Mouse (Mus musculus) left cerebral cortex, adult 11 months (tissue): Measurements from ENCODE around the gene Cmtm4.
A peak's percentile ranks its signal among the peaks of the same experiment; 100 is the strongest.

Experiments
- DNase-seq: peaks from one replicate; pipeline ENCODE4 v3.0.0; 2022; ENCODE audit warnings: low spot score

Gene Cmtm4

DNA sequence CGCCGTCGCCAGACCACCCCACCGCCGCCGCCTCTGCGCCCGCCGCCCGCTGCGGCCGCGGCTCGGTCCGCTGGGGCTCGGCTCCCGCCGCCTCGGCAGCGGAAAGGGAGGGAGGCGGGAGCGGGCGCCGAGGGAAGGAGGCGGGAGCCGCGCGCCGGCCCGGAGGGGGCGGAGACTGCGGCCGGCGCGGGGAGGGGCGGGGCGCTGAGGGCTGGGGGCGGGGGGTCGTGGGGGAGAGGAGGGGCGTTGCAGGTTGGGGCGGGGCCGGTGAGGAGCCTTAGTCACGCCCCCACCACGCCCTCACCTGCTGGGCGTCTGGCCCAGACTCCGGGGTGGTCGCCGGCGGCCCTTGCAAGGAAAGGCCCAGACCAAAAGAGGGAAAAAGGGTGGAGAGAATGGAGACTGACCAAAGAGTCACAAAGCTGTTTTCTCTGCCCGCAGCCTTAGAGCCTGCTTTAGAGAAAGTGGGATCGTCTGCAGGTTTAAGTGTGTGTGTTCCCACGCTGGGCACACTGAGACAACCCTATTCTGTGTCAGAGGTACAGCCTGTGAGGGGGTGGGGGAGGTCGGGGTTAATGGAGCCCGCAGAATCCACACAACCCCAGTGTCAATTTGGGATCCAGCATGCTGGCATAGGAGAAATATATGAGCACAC is at the start of gene Cmtm4:
Gene Cmtm4, minus strand, starts transcription at position 105 of the 655 bp plus-strand sequence.
- no peak for DNase-seq

- DNase-seq, result no peak
These were observed 49.6 kb upstream of the Cmtm4 start for GRCm38 (mm10) chr8:104445248-104445647.

GRCm38 (mm10) chr8:104443125-104443679 is 47.6 kb upstream of the Cmtm4 start:
- no peak for DNase-seq

DNA sequence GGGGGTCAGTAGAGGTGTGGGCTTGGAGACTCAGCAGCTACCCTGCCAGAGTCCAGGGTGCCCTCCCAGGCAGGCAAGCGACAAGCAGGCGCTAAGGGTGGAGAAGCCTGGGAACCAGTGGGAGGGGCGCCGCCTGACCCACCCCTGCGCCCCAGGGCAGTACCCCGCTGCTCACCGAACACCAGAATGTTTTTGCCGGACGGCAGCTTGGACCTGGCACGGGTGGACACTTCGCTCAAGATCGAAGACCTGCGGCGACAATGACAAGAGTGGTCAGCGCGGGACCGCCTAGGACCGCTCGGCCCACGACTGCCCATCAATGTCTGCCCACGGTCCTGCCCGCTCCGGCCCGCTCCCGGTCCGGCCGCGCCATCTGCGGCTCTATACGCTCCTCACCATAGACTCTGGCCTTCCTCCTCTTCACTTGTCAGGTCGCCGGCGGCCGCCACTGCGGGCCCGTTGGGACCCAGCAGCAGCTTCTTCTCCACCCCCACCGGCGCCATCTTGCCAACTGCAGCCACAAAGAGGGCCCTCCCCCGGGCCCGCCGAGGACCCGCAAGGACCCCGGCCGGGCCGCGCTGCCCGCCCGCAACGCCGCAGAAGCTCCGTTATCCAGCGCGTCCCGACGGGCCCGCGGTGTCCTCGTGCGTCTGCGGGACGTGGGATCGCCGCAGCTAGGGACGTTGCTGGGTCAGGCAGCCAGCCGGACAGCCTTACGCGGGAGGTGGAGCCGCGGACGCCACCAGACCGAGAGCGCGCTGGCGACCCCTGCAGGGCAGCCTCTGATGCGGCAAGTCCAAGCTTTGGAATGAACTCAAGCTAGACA is 46.9 kb upstream of the Cmtm4 start, which contains the start of gene Dync1li2:
Gene Dync1li2, minus strand, starts transcription at position 749 of the 826 bp plus-strand sequence.
- DNase-seq, result peak; percentile 86

DNA sequence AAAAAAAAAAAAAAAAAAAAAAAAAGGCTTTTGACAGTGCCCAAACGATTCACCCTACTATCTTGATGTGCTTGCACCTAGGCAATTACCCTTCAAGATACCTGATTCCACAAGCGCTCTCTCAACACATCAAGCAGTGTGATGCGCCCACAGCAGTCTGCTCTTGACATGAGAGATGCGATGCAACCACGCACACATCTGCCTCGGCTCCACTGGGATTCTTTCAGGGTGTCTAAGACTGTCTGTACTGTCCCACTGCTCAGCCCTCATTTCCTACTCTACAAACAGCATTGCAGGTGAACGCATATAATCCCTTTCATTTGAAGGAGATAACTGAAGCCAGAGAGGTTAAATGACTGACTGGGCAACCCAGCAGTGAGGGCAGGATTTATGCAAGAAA is 46.0 kb upstream of the Cmtm4 start:
- DNase-seq, result no peak

DNA sequence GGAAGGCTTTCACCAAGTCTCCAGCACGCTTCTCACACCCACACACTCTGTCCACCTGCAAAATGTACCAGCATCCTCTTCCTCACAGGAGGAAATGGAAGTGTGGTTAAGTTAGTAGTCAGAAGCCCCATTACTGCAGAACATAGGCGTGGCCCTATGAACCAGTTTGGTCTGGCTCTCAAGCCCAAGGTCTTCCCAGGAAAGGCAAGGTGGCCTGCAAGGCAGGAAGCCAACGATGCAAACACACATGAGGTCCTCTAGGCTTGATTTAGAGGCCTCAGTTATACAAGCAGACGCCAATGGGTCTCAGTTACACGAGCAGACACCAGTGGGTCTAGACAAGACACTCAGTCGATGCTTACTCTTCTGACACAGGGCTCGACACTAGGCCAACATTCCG is 43.9 kb upstream of the Cmtm4 start:
- DNase-seq, result no peak

DNA sequence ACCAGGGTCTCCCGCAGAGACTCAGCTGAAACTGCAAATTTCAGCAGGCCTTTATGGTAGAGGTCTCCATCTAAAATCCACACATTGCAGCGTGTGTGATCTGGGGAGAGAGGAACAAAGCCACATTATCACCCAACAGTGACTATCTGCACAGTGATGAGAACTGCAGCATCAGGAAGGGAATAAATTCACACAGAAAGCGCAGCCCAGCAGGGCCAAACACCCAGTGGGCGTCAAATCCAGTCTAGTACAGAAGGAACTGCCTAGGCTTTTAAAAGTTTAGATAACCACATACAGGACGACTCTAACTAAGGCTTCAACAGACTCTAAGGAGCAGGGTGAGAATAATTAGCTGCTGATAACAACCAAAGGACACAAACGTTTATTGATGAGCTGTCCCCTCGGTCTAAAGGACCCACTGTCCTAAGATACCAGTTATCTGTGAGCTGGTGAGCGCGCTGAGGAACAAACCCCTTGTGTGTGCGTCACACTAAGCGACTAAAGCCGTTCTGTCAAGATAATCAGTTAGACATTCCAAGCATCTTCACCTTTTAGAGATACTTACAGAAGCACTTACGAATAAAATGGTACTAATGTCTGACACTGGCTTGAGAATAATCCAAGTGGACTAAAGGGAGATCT is 42.0 kb upstream of the Cmtm4 start:
- DNase-seq, result no peak

DNA sequence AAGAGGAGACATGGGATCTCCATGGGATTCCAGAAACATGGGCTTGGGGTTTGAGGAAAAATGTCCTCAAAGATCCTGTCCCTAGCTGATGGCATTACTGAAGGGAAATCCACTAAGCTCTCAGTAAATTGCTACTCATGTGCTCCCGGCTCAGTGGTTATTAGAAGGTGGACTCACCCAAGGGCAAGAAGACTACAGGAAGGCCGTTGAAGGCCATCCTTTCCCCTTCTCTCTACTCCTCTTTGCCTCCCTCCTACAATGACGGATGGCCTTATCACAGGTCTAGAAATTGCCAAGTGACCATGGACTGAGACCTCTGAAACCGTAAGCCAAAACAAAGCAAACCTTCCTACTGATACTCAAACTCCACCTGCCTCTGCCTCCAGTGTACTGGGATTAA is 41.0 kb upstream of the Cmtm4 start:
- no peak for DNase-seq

- DNase-seq, result peak; percentile 95
These were observed 40.4 kb upstream of the Cmtm4 start for GRCm38 (mm10) chr8:104436038-104436437.

- no peak for DNase-seq
These were observed 39.3 kb upstream of the Cmtm4 start for GRCm38 (mm10) chr8:104434826-104435354.

- no peak for DNase-seq
These were observed 38.7 kb upstream of the Cmtm4 start for GRCm38 (mm10) chr8:104434275-104434674.

GRCm38 (mm10) chr8:104433191-104433842 is 37.7 kb upstream of the Cmtm4 start:
- DNase-seq, result no peak

GRCm38 (mm10) chr8:104432656-104433055 is 37.0 kb upstream of the Cmtm4 start:
- no peak for DNase-seq

- no peak for DNase-seq
These were observed 34.6 kb upstream of the Cmtm4 start for GRCm38 (mm10) chr8:104430230-104430629.

DNA sequence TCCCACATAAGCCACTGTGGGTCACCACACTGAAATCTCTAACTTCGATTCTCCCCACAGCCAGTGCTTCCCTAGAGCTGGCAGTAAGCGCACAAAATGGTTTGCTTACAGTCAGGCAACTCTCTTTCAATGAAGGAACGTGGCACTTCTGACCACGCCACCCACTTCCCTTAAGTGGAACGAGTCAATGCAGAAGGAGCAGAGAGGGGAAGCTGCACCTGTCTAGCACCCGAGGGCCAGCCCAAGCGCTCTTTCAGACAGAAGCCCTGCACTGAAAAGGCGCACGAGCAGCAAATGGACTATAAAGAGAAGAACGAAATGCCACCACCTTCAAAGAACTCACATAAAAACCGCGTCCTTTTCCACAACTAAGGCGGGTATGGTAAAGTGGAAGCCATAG is 32.1 kb upstream of the Cmtm4 start:
- no peak for DNase-seq

- DNase-seq, result no peak
These were observed 26.7 kb upstream of the Cmtm4 start for GRCm38 (mm10) chr8:104422313-104422712.

- no peak for DNase-seq
These were observed 20.4 kb upstream of the Cmtm4 start for GRCm38 (mm10) chr8:104416022-104416421.

GRCm38 (mm10) chr8:104414204-104414603 is 18.6 kb upstream of the Cmtm4 start:
- no peak for DNase-seq

- no peak for DNase-seq
These were observed 18.2 kb upstream of the Cmtm4 start for GRCm38 (mm10) chr8:104413770-104414169.

DNA sequence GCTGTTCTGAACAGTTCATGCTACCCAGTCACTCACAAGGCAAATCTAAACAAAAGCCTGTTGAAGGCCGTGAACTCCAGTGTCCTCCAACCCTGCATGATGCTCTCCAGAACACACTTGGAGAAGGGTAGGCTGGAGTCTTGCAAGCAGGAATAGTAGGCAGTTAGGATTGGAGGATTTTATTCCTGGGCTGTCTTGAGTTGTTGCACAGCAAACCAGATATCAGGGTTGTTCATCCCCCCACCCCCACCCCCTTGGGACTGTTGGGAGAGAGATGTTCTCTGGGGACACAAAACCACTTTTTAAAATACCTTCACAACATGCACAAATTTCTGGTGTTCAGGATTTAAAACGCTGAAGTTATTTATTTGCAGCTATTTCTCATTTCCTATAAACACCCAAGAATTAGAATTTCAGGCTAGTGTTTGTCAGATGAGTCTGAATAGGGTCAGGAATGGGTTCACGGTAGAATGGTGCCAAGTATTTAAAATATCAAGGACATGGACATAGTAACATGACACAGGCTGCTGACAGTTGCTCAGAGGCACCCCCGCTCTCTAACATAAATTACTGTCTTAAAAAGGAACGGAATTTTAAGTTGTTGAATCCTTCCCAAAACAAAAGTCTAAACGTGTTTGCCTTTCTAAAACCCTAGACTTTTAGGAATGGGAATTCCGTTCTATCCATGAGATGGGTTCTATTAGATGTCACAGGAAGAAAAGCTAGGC is 17.4 kb upstream of the Cmtm4 start:
- DNase-seq, result no peak

DNA sequence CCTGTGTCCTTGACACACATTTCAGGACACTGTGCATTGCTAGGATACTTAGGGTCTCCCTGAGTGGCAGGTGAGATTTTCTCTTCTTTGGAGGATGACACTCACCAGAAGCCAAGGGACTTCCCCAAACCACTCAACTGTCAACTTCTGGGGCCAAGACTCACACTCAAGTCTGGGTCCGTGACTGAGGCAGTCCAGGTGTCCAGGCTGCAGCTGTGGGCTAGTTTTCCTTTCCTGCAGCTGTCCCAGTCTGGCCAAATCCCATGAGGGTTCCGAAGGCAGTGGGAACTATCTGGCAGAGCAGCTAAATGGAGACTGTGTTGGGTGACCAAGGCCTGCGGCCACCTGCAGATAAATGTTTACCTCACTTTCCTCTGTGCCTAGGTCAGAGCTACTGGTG is 16.4 kb upstream of the Cmtm4 start:
- no peak for DNase-seq
